Mouse (Mus musculus) bone marrow, adult 2 months (tissue): Measurements from ENCODE around the gene Gyg.

Experiments
- CTCF ChIP-seq: fragments of 200-500 bp; IDR thresholded peaks from 2 replicates; pipeline ENCODE4 v1.5.1; 2011; ENCODE audit warnings: low read length, control low read depth; ENCODE audit not compliant: control insufficient read depth, insufficient read depth
- POLR2A ChIP-seq: fragments of 200-500 bp; IDR thresholded peaks from 2 replicates; pipeline ENCODE4 v1.6.1; 2011; ENCODE audit warnings: low read depth, mild to moderate bottlenecking, control low read depth, low read length, borderline replicate concordance; ENCODE audit not compliant: control insufficient read depth

DNA sequence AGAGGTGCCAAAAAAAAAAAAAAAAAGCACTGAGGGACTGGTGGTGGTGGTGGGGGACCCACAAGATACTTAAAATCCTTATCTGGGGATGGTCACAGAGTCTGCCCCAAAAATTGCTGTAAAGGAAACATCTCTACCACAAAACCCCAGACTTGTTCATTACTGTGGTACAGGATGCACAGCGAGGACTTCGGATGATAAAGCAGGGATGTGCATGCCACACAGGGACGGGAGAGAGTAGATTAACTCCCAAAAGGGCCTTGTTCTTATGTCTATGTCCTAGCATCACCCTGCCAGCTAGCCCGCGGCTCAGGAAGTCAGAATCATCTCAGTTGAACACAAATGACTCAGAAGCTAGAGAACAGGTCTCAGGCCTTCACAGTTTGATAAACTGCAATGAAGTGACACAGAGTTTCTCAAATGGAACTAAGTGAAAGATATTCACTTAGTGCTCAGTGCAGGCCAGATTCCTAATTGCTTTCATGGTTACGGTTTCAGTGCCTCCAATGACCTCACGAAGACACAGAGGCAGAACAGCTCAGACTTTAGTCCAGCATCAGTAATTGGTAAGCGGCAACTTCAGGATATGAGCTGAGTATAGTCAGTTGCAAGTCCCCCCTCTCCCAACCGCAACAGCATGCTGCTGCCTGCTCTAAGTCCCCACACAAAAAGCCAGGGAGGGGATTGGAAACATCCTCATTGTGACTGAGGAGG, 18.1 kb downstream of the Gyg start:
- TF ChIP-seq CTCF (no peak), POLR2A (no peak)
